Mouse (Mus musculus) embryonic facial prominence, embryonic 15.5 days (tissue): ENCODE measurements around the gene Xylt1. TPM values are rescaled to one million over a fixed set of nuclear protein-coding genes. Genes with fewer than 3 reads are reported as not detected.

ENCODE experiments used
- ATAC-seq: fragments of 200-750 bp; cut with Nextera tagmentation; 2 replicates; pipeline ENCODE4 v1.8.0; 2017; ENCODE audit warnings: low read depth, moderate TSS enrichment; ENCODE audit not compliant: insufficient number of reproducible peaks, low FRiP score, low TSS enrichment
- H3K27ac ChIP-seq: fragments of 300-500 bp; sonication (generic); replicated peaks from 2 replicates; pipeline ENCODE4 v1.5.1; 2015; ENCODE audit warnings: mild to moderate bottlenecking, inconsistent platforms
- H3K27me3 ChIP-seq: fragments of 300-500 bp; sonication (generic); 2 replicates; pipeline ENCODE4 v1.6.1; 2015; ENCODE audit warnings: inconsistent platforms
- H3K36me3 ChIP-seq: fragments of 300-500 bp; sonication (generic); 2 replicates; pipeline ENCODE4 v1.6.1; 2015; ENCODE audit warnings: mild to moderate bottlenecking, inconsistent platforms
- H3K4me1 ChIP-seq: fragments of 300-500 bp; sonication (generic); 2 replicates; pipeline ENCODE4 v1.6.1; 2015; ENCODE audit warnings: inconsistent platforms
- H3K4me2 ChIP-seq: fragments of 300-500 bp; sonication (generic); replicated peaks from 2 replicates; pipeline ENCODE4 v1.6.1; 2015; ENCODE audit warnings: mild to moderate bottlenecking, inconsistent platforms
- H3K4me3 ChIP-seq: fragments of 300-500 bp; sonication (generic); replicated peaks from 2 replicates; pipeline ENCODE4 v1.5.1; 2015; ENCODE audit warnings: mild to moderate bottlenecking, inconsistent platforms
- H3K9ac ChIP-seq: fragments of 300-500 bp; sonication (generic); 2 replicates; pipeline ENCODE4 v1.6.1; 2015; ENCODE audit warnings: inconsistent platforms
- H3K9me3 ChIP-seq: fragments of 300-500 bp; sonication (generic); replicated peaks from 2 replicates; pipeline ENCODE4 v1.6.1; 2016; ENCODE audit warnings: inconsistent platforms
- WGBS: fragments of 180-500 bp; shearing (Covaris S2); methylation state at CpG from one replicate; pipeline ENCODE4 v1.1.7; 2015; 5-methylcytosine and 5-hydroxymethylcytosine counted together
- polyA plus RNA-seq: library from polyadenylated mRNA; unstranded; fragments of >200 nt; fragmentation: Nextera tagmentation; extraction: Ambion mirVana; gene quantifications from 2 replicates; pipeline ENCODE4 v1.2.1, GENCODE M21; 2015

Gene Xylt1
- polyA plus RNA-seq, 1 experiment from 2014 or later = 2.7 TPM

GRCm38 (mm10) chr7:117436892-117437291 is 56.1 kb downstream of the Xylt1 start:
- 89% methylated on average over 11 of the region's 11 CpGs for WGBS
- peak overlapping the region; percentile 48 for H3K27ac ChIP-seq

GRCm38 (mm10) chr7:117440994-117441393 is 60.2 kb downstream of the Xylt1 start:
- 81% methylated on average over 3 of the region's 3 CpGs for WGBS
- Histone ChIP-seq H3K9me3 (no peaks in the 10 kb centered on the region), H3K36me3 (no peaks in the 10 kb centered on the region), H3K4me3 (no peak overlapping the region), H3K4me1 (peaks cover 9% of the 10 kb centered on the region; the same call in 1 of the 2 replicates), H3K27me3 (no peaks in the 10 kb centered on the region), H3K4me2 (no peak overlapping the region), H3K27ac (no peak overlapping the region), H3K9ac (no peak overlapping the region)
- no peak for ATAC-seq

More at GRCm38 (mm10) chr7:117436892-117437291, 56.1 kb downstream of the Xylt1 start:
- Histone ChIP-seq H3K4me3 (no peak overlapping the region), H3K27me3 (no peaks in the 10 kb centered on the region), H3K4me2 (no peak overlapping the region), H3K4me1 (no peaks in the 10 kb centered on the region), H3K9me3 (no peaks in the 10 kb centered on the region), H3K36me3 (no peaks in the 10 kb centered on the region), H3K9ac (no peak overlapping the region)
- ATAC-seq = no peak

GRCm38 (mm10) chr7:117442639-117443038 is 61.9 kb downstream of the Xylt1 start:
- H3K36me3 ChIP-seq = no peaks in the 10 kb centered on the region
- H3K4me1 ChIP-seq = peaks cover 9% of the 10 kb centered on the region; the same call in 1 of the 2 replicates
- H3K27me3 ChIP-seq = no peaks in the 10 kb centered on the region
- H3K4me3 ChIP-seq = no peak overlapping the region
- no peaks in the 10 kb centered on the region for H3K9me3 ChIP-seq
- ATAC-seq = no peak
- H3K27ac ChIP-seq = no peak overlapping the region
- H3K4me2 ChIP-seq = no peak overlapping the region
- no peak overlapping the region for H3K9ac ChIP-seq
- 70% methylated on average over 2 of the region's 2 CpGs for WGBS

GRCm38 (mm10) chr7:117443215-117443614 is 62.4 kb downstream of the Xylt1 start:
- peaks cover 9% of the 10 kb centered on the region; the same call in 1 of the 2 replicates for H3K4me1 ChIP-seq
- WGBS = 88% methylated on average over 7 of the region's 7 CpGs
- no peak overlapping the region for H3K4me2 ChIP-seq
- no peaks in the 10 kb centered on the region for H3K36me3 ChIP-seq
- H3K27ac ChIP-seq = no peak overlapping the region
- H3K9ac ChIP-seq = no peak overlapping the region
- H3K27me3 ChIP-seq = no peaks in the 10 kb centered on the region
- H3K4me3 ChIP-seq = no peak overlapping the region
- no peak for ATAC-seq
- H3K9me3 ChIP-seq = no peaks in the 10 kb centered on the region

- Histone ChIP-seq H3K4me2 (no peak overlapping the region), H3K27me3 (no peaks in the 10 kb centered on the region), H3K9me3 (no peaks in the 10 kb centered on the region), H3K4me1 (peaks cover 9% of the 10 kb centered on the region; the same call in 1 of the 2 replicates), H3K4me3 (no peak overlapping the region), H3K36me3 (no peaks in the 10 kb centered on the region), H3K9ac (no peak overlapping the region), H3K27ac (no peak overlapping the region)
- 15% methylated on average over 3 of the region's 3 CpGs for WGBS
- no peak for ATAC-seq
Measured at GRCm38 (mm10) chr7:117445471-117445870, 64.7 kb downstream of the Xylt1 start.

- Histone ChIP-seq H3K36me3 (no peaks in the 10 kb centered on the region), H3K27me3 (no peaks in the 10 kb centered on the region), H3K4me3 (no peak overlapping the region), H3K27ac (no peak overlapping the region), H3K9ac (no peak overlapping the region), H3K4me1 (peaks cover 19% of the 10 kb centered on the region; the same call in 1 of the 2 replicates), H3K4me2 (no peak overlapping the region), H3K9me3 (no peaks in the 10 kb centered on the region)
- 91% methylated on average over 5 of the region's 5 CpGs for WGBS
- ATAC-seq = no peak
Measured at GRCm38 (mm10) chr7:117449605-117450004, 68.8 kb downstream of the Xylt1 start.

GRCm38 (mm10) chr7:117451212-117451611 is 70.4 kb downstream of the Xylt1 start:
- Histone ChIP-seq H3K4me2 (no peak overlapping the region), H3K9ac (no peak overlapping the region), H3K36me3 (no peaks in the 10 kb centered on the region), H3K4me3 (no peak overlapping the region), H3K27me3 (no peaks in the 10 kb centered on the region), H3K4me1 (0 out of 2 replicates have a peak, but pooled peaks cover 10% of the 10 kb centered on the region), H3K27ac (no peak overlapping the region), H3K9me3 (no peaks in the 10 kb centered on the region)
- no peak for ATAC-seq

- ATAC-seq = no peak
- H3K4me1 ChIP-seq = 0 out of 2 replicates have a peak, but pooled peaks cover 10% of the 10 kb centered on the region
- 51% methylated on average over 2 of the region's 2 CpGs for WGBS
- H3K27me3 ChIP-seq = no peaks in the 10 kb centered on the region
- H3K4me2 ChIP-seq = no peak overlapping the region
- no peak overlapping the region for H3K4me3 ChIP-seq
- H3K9ac ChIP-seq = no peak overlapping the region
- H3K27ac ChIP-seq = no peak overlapping the region
- H3K9me3 ChIP-seq = no peaks in the 10 kb centered on the region
- no peaks in the 10 kb centered on the region for H3K36me3 ChIP-seq
Measured at GRCm38 (mm10) chr7:117452269-117452668, 71.5 kb downstream of the Xylt1 start.

- Histone ChIP-seq H3K9ac (no peak overlapping the region), H3K27me3 (no peaks in the 10 kb centered on the region), H3K4me3 (no peak overlapping the region), H3K36me3 (no peaks in the 10 kb centered on the region), H3K27ac (no peak overlapping the region), H3K4me1 (0 out of 2 replicates have a peak, but pooled peaks cover 10% of the 10 kb centered on the region), H3K4me2 (no peak overlapping the region), H3K9me3 (no peaks in the 10 kb centered on the region)
- ATAC-seq = no peak
- 75% methylated on average over 11 of the region's 11 CpGs for WGBS
Measured at GRCm38 (mm10) chr7:117454789-117455548, 74.2 kb downstream of the Xylt1 start.

GRCm38 (mm10) chr7:117462196-117462935 is 81.6 kb downstream of the Xylt1 start:
- Histone ChIP-seq H3K9me3 (no peaks in the 10 kb centered on the region), H3K4me1 (peaks cover 20% of the 10 kb centered on the region), H3K27me3 (no peaks in the 10 kb centered on the region), H3K4me3 (no peak overlapping the region), H3K9ac (no peak overlapping the region), H3K36me3 (no peaks in the 10 kb centered on the region), H3K27ac (no peak overlapping the region), H3K4me2 (no peak overlapping the region)
- no peak; the same call in 1 of the 2 replicates for ATAC-seq
- WGBS = 47% methylated on average over 7 of the region's 7 CpGs

- H3K27me3 ChIP-seq = no peaks in the 10 kb centered on the region
- WGBS = 32% methylated on average over 4 of the region's 4 CpGs
- peaks cover 20% of the 10 kb centered on the region for H3K4me1 ChIP-seq
- H3K9me3 ChIP-seq = no peaks in the 10 kb centered on the region
- H3K4me3 ChIP-seq = no peak overlapping the region
- no peak for ATAC-seq
- peak overlapping the region; percentile 51; the same call in 1 of the 2 replicates for H3K27ac ChIP-seq
- no peak overlapping the region for H3K4me2 ChIP-seq
- H3K36me3 ChIP-seq = no peaks in the 10 kb centered on the region
- no peak overlapping the region for H3K9ac ChIP-seq
Measured at GRCm38 (mm10) chr7:117464956-117465355, 84.2 kb downstream of the Xylt1 start.
